Mouse (Mus musculus): ENCODE measurements at regions not wholly inside any gene's neighbourhood (a gene's known extent, or its start where the extent isn't known, plus 50 kb on each side); places are given as distances from the start of the nearest gene placed in this dataset.

- DNase-seq, result no peak
These were observed 74.2 kb upstream of the Dhx40 start for GRCm38 (mm10) chr11:86881710-86882109.

- no peak for DNase-seq
These were observed 71.9 kb upstream of the Dhx40 start for GRCm38 (mm10) chr11:86879356-86879905.

GRCm38 (mm10) chr11:86878327-86879065 is 71.0 kb upstream of the Dhx40 start:
- DNase-seq, result no peak

GRCm38 (mm10) chr11:86876509-86876908 is 69.0 kb upstream of the Dhx40 start:
- DNase-seq, result no peak

GRCm38 (mm10) chr11:86875738-86876137 is 68.2 kb upstream of the Dhx40 start:
- no peak for DNase-seq

- peak; percentile 66 to 75 for DNase-seq
These were observed 67.2 kb upstream of the Dhx40 start for GRCm38 (mm10) chr11:86874666-86875295.

GRCm38 (mm10) chr11:86873406-86873700 is 65.8 kb upstream of the Dhx40 start:
- no peak for DNase-seq

- no peak for DNase-seq
These were observed 65.2 kb upstream of the Dhx40 start for GRCm38 (mm10) chr11:86872537-86873405.

- DNase-seq, result no peak
These were observed 64.2 kb upstream of the Dhx40 start for GRCm38 (mm10) chr11:86871782-86872181.

- no peak for DNase-seq
These were observed 63.1 kb upstream of the Dhx40 start for GRCm38 (mm10) chr11:86870486-86871165.

GRCm38 (mm10) chr11:86866931-86867330 is 59.4 kb upstream of the Dhx40 start:
- no peak for DNase-seq

- no peak for DNase-seq
These were observed 52.5 kb upstream of the Dhx40 start for GRCm38 (mm10) chr11:86859864-86860528.

GRCm38 (mm10) chr11:86859236-86859817 is 51.8 kb upstream of the Dhx40 start:
- no peak for DNase-seq

- DNase-seq, result no peak
These were observed 50.7 kb upstream of the Dhx40 start for GRCm38 (mm10) chr11:86858211-86858610.

Measured in cerebellum, adult 18-20 months (tissue).